Mouse (Mus musculus) megakaryocyte-erythroid progenitor cell, adult 5-6 weeks (primary cell): ENCODE data around the gene Poldip3. TPM values are rescaled to one million over a fixed set of nuclear protein-coding genes. Genes with fewer than 3 reads are reported as not detected.

ENCODE experiments used
- ATAC-seq: replicated peaks from 2 replicates; pipeline ENCODE4 v1.8.0; 2016; ENCODE audit warnings: mild to moderate bottlenecking, inconsistent platforms; ENCODE audit not compliant: severe bottlenecking, poor library complexity, low FRiP score, low TSS enrichment
- total RNA-seq, 2 experiments: library from RNA; stranded (forward) in 1 of 2; stranded (reverse) in 1 of 2; fragments of 200-1000, 215-1000 nt in 1 of 2; fragments of >200 nt in 1 of 2; fragmentation: Nextera tagmentation in 1 of 2; gene quantifications; 2 replicates each; pipeline ENCODE4 v1.2.3; 2014 to 2017

Poldip3 gene
- total RNA-seq, 2 experiments from 2014 or later, result 59.0 to 92.3 TPM

DNA sequence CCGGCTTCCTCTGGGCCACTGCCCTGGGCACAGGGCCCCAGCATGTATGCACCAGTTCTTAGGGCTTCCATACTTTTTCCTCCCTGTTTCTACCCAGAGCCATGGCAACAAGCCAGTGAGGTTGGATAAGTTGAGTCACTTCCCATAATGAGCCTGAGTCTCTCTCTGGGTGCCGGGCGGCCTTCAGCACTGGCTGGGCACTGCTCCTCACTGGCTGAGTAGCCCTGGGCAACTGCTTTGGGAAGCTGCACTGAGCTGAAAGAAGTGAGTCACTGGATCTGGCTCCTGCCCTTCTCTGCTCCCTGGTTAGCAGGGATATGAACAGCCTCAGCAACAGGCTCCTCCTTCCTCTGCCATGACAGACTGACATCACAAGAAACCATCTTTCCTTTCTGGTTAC is 17.5 kb upstream of the Poldip3 start:
- no peak for ATAC-seq

DNA sequence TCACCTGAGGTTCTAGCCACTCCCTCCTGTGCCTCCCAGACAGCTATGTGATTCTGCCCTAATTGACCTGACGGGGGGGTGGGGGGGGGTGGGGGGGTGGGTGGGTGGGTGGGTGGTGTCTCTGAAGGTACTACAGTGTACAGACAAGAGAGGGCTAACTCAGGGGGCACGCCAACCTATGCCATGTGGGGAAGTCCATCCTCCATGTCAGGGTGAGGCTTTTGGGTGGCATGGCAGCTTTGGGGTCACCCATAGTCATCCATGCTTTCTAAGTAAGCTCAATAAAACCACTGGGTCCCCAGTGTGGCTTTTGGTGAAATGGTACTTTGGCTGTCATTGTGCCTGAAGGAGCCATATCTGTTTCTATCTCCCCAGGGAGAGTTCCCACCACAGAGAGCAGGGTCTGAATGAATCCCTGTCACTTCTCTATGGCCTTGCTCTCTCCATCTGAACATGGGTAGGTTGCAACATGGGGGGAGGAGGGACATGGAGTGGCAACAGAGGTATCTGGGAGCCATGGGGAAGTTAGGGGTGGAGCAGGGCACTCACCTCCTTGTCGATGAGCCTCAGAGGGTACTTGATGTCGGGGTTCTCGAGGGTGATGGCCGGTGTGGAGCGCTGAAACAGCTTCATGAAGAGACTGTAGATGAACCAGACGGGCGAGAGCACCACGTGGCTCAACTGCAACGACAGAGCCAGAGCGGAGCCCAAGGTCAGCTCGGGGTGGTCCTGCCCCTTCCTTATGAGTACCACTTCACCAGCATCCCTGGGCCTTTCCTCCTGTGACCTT is 16.5 kb upstream of the Poldip3 start:
- no peak for ATAC-seq

DNA sequence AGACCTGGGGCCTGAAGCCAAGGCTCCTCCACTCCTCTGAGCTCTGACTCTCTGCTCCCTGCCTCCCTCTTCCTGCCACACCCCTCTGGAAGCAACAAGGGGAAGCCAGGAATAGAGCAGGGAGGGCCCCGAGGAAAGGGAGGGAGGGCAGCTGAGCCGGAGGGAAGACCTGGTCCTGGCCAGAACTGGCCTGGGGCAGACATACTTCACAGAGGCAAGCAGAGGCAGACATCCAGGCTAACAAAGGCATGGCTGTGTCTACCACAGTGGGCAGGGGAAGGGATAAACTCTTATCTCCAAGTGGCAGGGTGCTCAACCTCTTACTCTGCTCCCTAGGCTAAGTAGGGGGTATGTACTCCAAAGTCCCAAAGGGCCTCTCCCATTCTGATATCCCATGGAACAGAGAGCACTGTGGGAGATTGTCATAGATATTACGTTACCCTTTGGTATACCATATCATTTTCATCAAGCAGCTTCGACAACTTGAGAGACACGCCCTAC is 15.8 kb upstream of the Poldip3 start:
- ATAC-seq, result peak; percentile 91

- no peak for ATAC-seq
Measured at GRCm38 (mm10) chr15:83162818-83163485, 13.8 kb upstream of the Poldip3 start.

GRCm38 (mm10) chr15:83162001-83162400 is 12.8 kb upstream of the Poldip3 start:
- no peak for ATAC-seq

- no peak for ATAC-seq
Measured at GRCm38 (mm10) chr15:83161062-83161748, 12.0 kb upstream of the Poldip3 start.

GRCm38 (mm10) chr15:83160561-83160960 is 11.4 kb upstream of the Poldip3 start:
- no peak for ATAC-seq

GRCm38 (mm10) chr15:83159823-83160222 is 10.6 kb upstream of the Poldip3 start:
- no peak for ATAC-seq

GRCm38 (mm10) chr15:83158587-83159160 is 9.5 kb upstream of the Poldip3 start:
- peak; percentile 23 for ATAC-seq

- ATAC-seq, result no peak
Measured at GRCm38 (mm10) chr15:83157667-83158064, 8.5 kb upstream of the Poldip3 start.

- peak; percentile 16; the same call in 1 of the 2 replicates for ATAC-seq
Measured at GRCm38 (mm10) chr15:83156929-83157666, 7.9 kb upstream of the Poldip3 start.

GRCm38 (mm10) chr15:83155672-83156419 is 6.7 kb upstream of the Poldip3 start:
- ATAC-seq, result no peak

DNA sequence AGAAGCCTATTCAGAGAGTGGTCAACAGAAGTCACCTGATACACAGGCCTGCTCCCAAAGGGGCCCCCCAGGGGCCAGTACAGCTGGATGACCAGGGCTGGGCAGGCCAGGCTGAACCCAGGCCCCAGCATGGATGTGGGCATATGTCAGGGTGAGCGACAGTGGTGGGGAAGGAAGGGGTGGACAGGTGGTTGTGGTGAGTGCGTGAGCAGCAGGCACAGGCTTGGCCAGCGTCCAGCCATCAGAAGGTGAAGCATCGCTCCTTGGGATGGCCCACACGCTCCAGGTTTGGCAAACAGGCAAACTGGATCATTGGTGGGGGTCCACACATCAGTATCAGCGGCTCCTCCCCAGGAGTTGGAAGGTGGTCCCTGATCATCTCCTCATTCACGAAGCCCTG is 5.1 kb upstream of the Poldip3 start:
- no peak for ATAC-seq

- ATAC-seq, result no peak
Measured at GRCm38 (mm10) chr15:83150694-83151093, 1.5 kb upstream of the Poldip3 start.

DNA sequence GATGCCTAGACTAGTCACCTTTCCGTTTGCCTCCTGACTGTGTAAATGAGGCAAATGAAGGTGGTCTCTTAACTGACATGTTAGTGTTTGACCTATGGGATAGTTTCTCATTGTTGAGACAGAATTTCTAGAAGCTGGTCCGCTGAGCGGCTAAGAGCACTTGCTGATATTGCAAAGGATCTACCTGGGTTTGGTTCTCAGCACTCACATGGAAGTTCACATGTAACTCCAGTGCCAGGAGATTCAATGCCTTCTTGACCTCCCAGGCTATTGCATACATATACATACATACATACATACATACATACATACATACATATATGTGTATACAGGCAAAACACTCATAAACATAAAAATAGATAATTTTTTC is 874 bp upstream of the Poldip3 start:
- ATAC-seq, result no peak

DNA sequence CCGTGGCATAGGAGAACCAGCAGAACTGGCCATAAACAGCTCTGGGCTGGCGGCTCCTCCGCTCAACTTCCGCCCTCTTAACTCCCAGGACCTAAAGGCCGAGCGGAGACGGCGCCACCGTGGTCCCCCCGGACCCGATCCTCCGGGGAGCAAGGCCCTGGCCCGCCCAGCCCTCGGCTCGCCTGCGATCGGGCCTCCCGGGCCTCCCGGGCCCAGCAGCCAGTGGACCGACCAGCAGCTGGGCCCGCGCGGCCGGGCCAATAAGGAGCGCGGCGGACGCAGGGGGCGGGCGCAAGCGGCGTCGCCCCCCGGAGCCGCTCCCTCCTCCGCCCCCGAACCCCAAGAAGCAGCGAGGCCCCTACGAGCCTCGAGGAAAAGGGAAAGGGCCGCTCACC is 386 bp downstream of the Poldip3 start:
- ATAC-seq, result peak; percentile 17

GRCm38 (mm10) chr15:83148395-83148794 is 789 bp downstream of the Poldip3 start:
- no peak for ATAC-seq

DNA sequence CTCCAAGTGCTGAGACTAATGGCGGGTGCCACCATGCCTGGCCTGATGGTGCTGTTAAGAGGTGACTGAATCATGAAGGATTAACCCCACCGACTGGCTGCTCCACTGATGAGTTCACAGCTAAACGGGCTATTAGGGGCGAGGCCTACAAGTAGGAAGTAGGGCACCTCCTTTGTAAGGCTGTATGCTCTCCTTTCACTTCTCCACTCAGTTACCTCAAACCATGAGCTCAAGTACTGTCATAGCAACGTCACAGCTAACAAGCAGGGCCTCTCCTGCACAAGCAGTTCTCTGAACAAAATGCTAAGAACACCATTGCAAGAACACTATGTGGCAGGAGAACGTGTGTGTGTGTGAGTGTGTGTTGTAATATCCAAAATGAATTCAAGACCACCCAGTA is 3.6 kb downstream of the Poldip3 start:
- no peak for ATAC-seq

GRCm38 (mm10) chr15:83142861-83143260 is 6.3 kb downstream of the Poldip3 start:
- ATAC-seq, result no peak
